Mouse (Mus musculus) liver, embryonic 14.5 days (tissue): ENCODE measurements around the gene Rtel1.

Experiments used
- CTCF ChIP-seq: IDR thresholded peaks from 2 replicates; pipeline ENCODE4 v1.5.1; 2016; ENCODE audit warnings: antibody characterized with exemption, low read depth, control low read depth
- EP300 ChIP-seq: IDR thresholded peaks from 2 replicates; pipeline ENCODE4 v1.6.1; 2016; ENCODE audit warnings: antibody characterized with exemption, low read depth

GRCm38 (mm10) chr2:181313006-181313343 lies 6.6 kb upstream of the Rtel1 start:
- TF ChIP-seq CTCF = no peak
- no peak for TF ChIP-seq EP300
